Mouse (Mus musculus): ENCODE measurements around the gene Selenon. TPM values are rescaled to one million over a fixed set of nuclear protein-coding genes. Genes with fewer than 3 reads are reported as not detected.

Selenon gene
- total RNA-seq (2014; rRNA removed) (17.1 and 17.9 TPM in 2 replicates), polyA plus RNA-seq (2015; fragmentation: Nextera tagmentation; extraction: Ambion mirVana) (11.8 and 13.4 TPM in 2 replicates)

GRCm38 (mm10) chr4:134551494-134552316, at the start of gene Selenon:
TSS of gene Selenon (minus strand) at chr4:134552166.
- Histone ChIP-seq H3K4me1 (ENCODE audit: insufficient read depth) (no peaks in the 10 kb centered on the region), H3K36me3 (ENCODE audit: insufficient read depth) (peaks cover 20% of the 10 kb centered on the region), H3K4me2 (ENCODE audit: low read depth) (peak within 1 kb of the TSS; percentile 72), H3K9me3 (ENCODE audit: low read length) (no peaks in the 10 kb centered on the region), H3K27ac (ENCODE audit: low read depth, low read length) (peak within 1 kb of the TSS; percentile 87), H3K9ac (peak within 1 kb of the TSS; percentile 95), H3K4me3 (ENCODE audit: low read depth, low read length) (peak within 1 kb of the TSS; percentile 74), H3K27me3 (ENCODE audit: insufficient read depth, low read length) (no peaks in the 10 kb centered on the region)
- ATAC-seq (peak; percentile 81), DNase-seq (peak; percentile 63)
- no peak for TF ChIP-seq CTCF (IDR thresholded peaks at IDR 0.05; ENCODE audit: low read depth)
- WGBS, result 0% methylated on average over 45 of the region's 67 CpGs

GRCm38 (mm10) chr4:134601404-134601803, 49.4 kb upstream of the Selenon start:
- WGBS, result 55% methylated on average over 8 of the region's 8 CpGs
- no peak for TF ChIP-seq CTCF (IDR thresholded peaks at IDR 0.05; ENCODE audit: low read depth)
- H3K4me3 ChIP-seq (ENCODE audit: low read depth, low read length), result no peak overlapping the region
- no peak overlapping the region for H3K4me2 ChIP-seq (ENCODE audit: low read depth)
- peaks cover 9% of the 10 kb centered on the region; the same call in 1 of the 2 replicates for H3K4me1 ChIP-seq (ENCODE audit: insufficient read depth)
- no peak overlapping the region for H3K9ac ChIP-seq
- no peaks in the 10 kb centered on the region for H3K27me3 ChIP-seq (ENCODE audit: insufficient read depth, low read length)
- no peak overlapping the region for H3K27ac ChIP-seq (ENCODE audit: low read depth, low read length)
- H3K9me3 ChIP-seq (ENCODE audit: low read length), result no peaks in the 10 kb centered on the region
- ATAC-seq, result no peak
- H3K36me3 ChIP-seq (ENCODE audit: insufficient read depth), result no peaks in the 10 kb centered on the region
- no peak for DNase-seq

GRCm38 (mm10) chr4:134600777-134601176, 48.8 kb upstream of the Selenon start:
- H3K4me2 ChIP-seq (ENCODE audit: low read depth), result no peak overlapping the region
- no peaks in the 10 kb centered on the region for H3K27me3 ChIP-seq (ENCODE audit: insufficient read depth, low read length)
- no peak for DNase-seq
- H3K4me3 ChIP-seq (ENCODE audit: low read depth, low read length), result no peak overlapping the region
- 0 out of 2 replicates have a peak, but pooled peaks cover 3% of the 10 kb centered on the region for H3K4me1 ChIP-seq (ENCODE audit: insufficient read depth)
- H3K36me3 ChIP-seq (ENCODE audit: insufficient read depth), result no peaks in the 10 kb centered on the region
- H3K27ac ChIP-seq (ENCODE audit: low read depth, low read length), result no peak overlapping the region
- H3K9ac ChIP-seq, result no peak overlapping the region
- ATAC-seq, result no peak
- WGBS, result 65% methylated on average over 7 of the region's 7 CpGs
- H3K9me3 ChIP-seq (ENCODE audit: low read length), result no peaks in the 10 kb centered on the region
- no peak for TF ChIP-seq CTCF (IDR thresholded peaks at IDR 0.05; ENCODE audit: low read depth)

GRCm38 (mm10) chr4:134600060-134600459, 48.1 kb upstream of the Selenon start:
- no peak for TF ChIP-seq CTCF (IDR thresholded peaks at IDR 0.05; ENCODE audit: low read depth)
- H3K36me3 ChIP-seq (ENCODE audit: insufficient read depth), result no peaks in the 10 kb centered on the region
- H3K27ac ChIP-seq (ENCODE audit: low read depth, low read length), result no peak overlapping the region
- 0 out of 2 replicates have a peak, but pooled peaks cover 2% of the 10 kb centered on the region for H3K4me1 ChIP-seq (ENCODE audit: insufficient read depth)
- no peak overlapping the region for H3K4me3 ChIP-seq (ENCODE audit: low read depth, low read length)
- ATAC-seq, result no peak
- H3K9me3 ChIP-seq (ENCODE audit: low read length), result no peaks in the 10 kb centered on the region
- H3K9ac ChIP-seq, result no peak overlapping the region
- no peak overlapping the region for H3K4me2 ChIP-seq (ENCODE audit: low read depth)
- no peak for DNase-seq
- no peaks in the 10 kb centered on the region for H3K27me3 ChIP-seq (ENCODE audit: insufficient read depth, low read length)
- WGBS, result 76% methylated on average over 9 of the region's 9 CpGs

GRCm38 (mm10) chr4:134596816-134597692, 45.1 kb upstream of the Selenon start:
- TF ChIP-seq CTCF (IDR thresholded peaks at IDR 0.05; ENCODE audit: low read depth), result no peak
- Histone ChIP-seq H3K27me3 (ENCODE audit: insufficient read depth, low read length) (no peaks in the 10 kb centered on the region), H3K9ac (no peak overlapping the region), H3K36me3 (ENCODE audit: insufficient read depth) (no peaks in the 10 kb centered on the region), H3K4me3 (ENCODE audit: low read depth, low read length) (no peak overlapping the region), H3K4me1 (ENCODE audit: insufficient read depth) (peaks cover 5% of the 10 kb centered on the region), H3K9me3 (ENCODE audit: low read length) (no peaks in the 10 kb centered on the region), H3K4me2 (ENCODE audit: low read depth) (no peak overlapping the region), H3K27ac (ENCODE audit: low read depth, low read length) (no peak overlapping the region)
- DNase-seq (no peak), ATAC-seq (no peak)
- 87% methylated on average over 10 of the region's 10 CpGs for WGBS

- TF ChIP-seq CTCF (IDR thresholded peaks at IDR 0.05; ENCODE audit: low read depth), result no peak
- H3K4me1 ChIP-seq (ENCODE audit: insufficient read depth), result peaks cover 13% of the 10 kb centered on the region
- no peaks in the 10 kb centered on the region for H3K9me3 ChIP-seq (ENCODE audit: low read length)
- no peak overlapping the region for H3K4me2 ChIP-seq (ENCODE audit: low read depth)
- H3K27me3 ChIP-seq (ENCODE audit: insufficient read depth, low read length), result no peaks in the 10 kb centered on the region
- H3K9ac ChIP-seq, result no peak overlapping the region
- no peaks in the 10 kb centered on the region for H3K36me3 ChIP-seq (ENCODE audit: insufficient read depth)
- H3K4me3 ChIP-seq (ENCODE audit: low read depth, low read length), result no peak overlapping the region
- 81% methylated on average over 10 of the region's 10 CpGs for WGBS
- no peak overlapping the region for H3K27ac ChIP-seq (ENCODE audit: low read depth, low read length)
- ATAC-seq (no peak), DNase-seq (no peak)
Observed at GRCm38 (mm10) chr4:134594731-134595439, 42.9 kb upstream of the Selenon start.

Measured in forebrain, postnatal 0 days (tissue).